Mouse (Mus musculus) hindbrain, embryonic 15.5 days (tissue): Measurements from ENCODE around the gene BC035044. TPM values are rescaled to one million over a fixed set of nuclear protein-coding genes. Genes with fewer than 3 reads are reported as not detected.

Source experiments
- ATAC-seq: fragments of 200-750 bp; cut with Nextera tagmentation; 2 replicates; pipeline ENCODE4 v1.8.0; 2017; ENCODE audit warnings: low read depth, moderate number of reproducible peaks, moderate TSS enrichment; ENCODE audit not compliant: low FRiP score
- H3K27ac ChIP-seq: fragments of 300-500 bp; sonication (generic); replicated peaks from 2 replicates; pipeline ENCODE4 v1.5.1; 2015; ENCODE audit warnings: mild to moderate bottlenecking, inconsistent platforms
- H3K27me3 ChIP-seq: fragments of 300-500 bp; sonication (generic); 2 replicates; pipeline ENCODE4 v1.6.1; 2015; ENCODE audit warnings: control low read depth, inconsistent platforms
- H3K36me3 ChIP-seq: fragments of 300-500 bp; sonication (generic); 2 replicates; pipeline ENCODE4 v1.6.1; 2015; ENCODE audit warnings: control low read depth, inconsistent platforms
- H3K4me1 ChIP-seq: fragments of 300-500 bp; sonication (generic); replicated peaks from 2 replicates; pipeline ENCODE4 v1.6.1; 2015; ENCODE audit warnings: control low read depth, inconsistent platforms
- H3K4me2 ChIP-seq: fragments of 300-500 bp; sonication (generic); 2 replicates; pipeline ENCODE4 v1.6.1; 2015; ENCODE audit warnings: moderate library complexity, mild to moderate bottlenecking, inconsistent platforms
- H3K4me3 ChIP-seq: fragments of 300-500 bp; sonication (generic); 2 replicates; pipeline ENCODE4 v1.5.1; 2015; ENCODE audit warnings: mild to moderate bottlenecking, inconsistent platforms
- H3K9ac ChIP-seq: fragments of 300-500 bp; sonication (generic); 2 replicates; pipeline ENCODE4 v1.6.1; 2015; ENCODE audit warnings: inconsistent platforms
- H3K9me3 ChIP-seq: fragments of 300-500 bp; sonication (generic); 2 replicates; pipeline ENCODE4 v1.6.1; 2016; ENCODE audit warnings: control low read depth, inconsistent platforms
- WGBS: fragments of 180-500 bp; shearing (Covaris S2); methylation state at CpG from one replicate; pipeline ENCODE4 v1.1.7; 2015; 5-methylcytosine and 5-hydroxymethylcytosine counted together
- polyA plus RNA-seq: library from polyadenylated mRNA; unstranded; fragments of >200 nt; fragmentation: Nextera tagmentation; extraction: Ambion mirVana; gene quantifications from 2 replicates; pipeline ENCODE4 v1.2.1, GENCODE M21; 2015

BC035044 gene
- polyA plus RNA-seq, 1 experiment from 2014 or later, result 0.38 TPM

GRCm38 (mm10) chr6:128838342-128839265, 52.3 kb downstream of the BC035044 start:
- peak; percentile 69 for ATAC-seq
- Histone ChIP-seq H3K9ac (peak overlapping the region; percentile 75), H3K4me1 (peaks cover 28% of the 10 kb centered on the region), H3K9me3 (no peaks in the 10 kb centered on the region), H3K27me3 (no peaks in the 10 kb centered on the region), H3K4me3 (peak overlapping the region; percentile 94), H3K4me2 (peak overlapping the region; percentile 84), H3K36me3 (no peaks in the 10 kb centered on the region), H3K27ac (peak overlapping the region; percentile 94)
- under 1% methylated on average over 49 of the region's 49 CpGs for WGBS

GRCm38 (mm10) chr6:128837454-128838341, 53.2 kb downstream of the BC035044 start:
- ATAC-seq, result peak; percentile 40
- Histone ChIP-seq H3K4me1 (peaks cover 28% of the 10 kb centered on the region), H3K27ac (peak overlapping the region; percentile 94), H3K9me3 (no peaks in the 10 kb centered on the region), H3K4me2 (peak overlapping the region; percentile 84), H3K36me3 (no peaks in the 10 kb centered on the region), H3K4me3 (peak overlapping the region; percentile 94), H3K27me3 (no peaks in the 10 kb centered on the region), H3K9ac (peak overlapping the region; percentile 60)
- 1% methylated on average over 14 of the region's 14 CpGs for WGBS

GRCm38 (mm10) chr6:128836955-128837334, 54.0 kb downstream of the BC035044 start:
- no peaks in the 10 kb centered on the region for H3K36me3 ChIP-seq
- peak overlapping the region; percentile 94 for H3K4me3 ChIP-seq
- peaks cover 24% of the 10 kb centered on the region for H3K4me1 ChIP-seq
- no peak for ATAC-seq
- H3K9me3 ChIP-seq, result no peaks in the 10 kb centered on the region
- H3K9ac ChIP-seq, result peak overlapping the region; percentile 60; the same call in 1 of the 2 replicates
- peak overlapping the region; percentile 94 for H3K27ac ChIP-seq
- peak overlapping the region; percentile 84 for H3K4me2 ChIP-seq
- H3K27me3 ChIP-seq, result no peaks in the 10 kb centered on the region
- 82% methylated on average over 6 of the region's 6 CpGs for WGBS

- 66% methylated on average over 8 of the region's 8 CpGs for WGBS
- ATAC-seq, result no peak
- Histone ChIP-seq H3K4me3 (no peak overlapping the region), H3K36me3 (no peaks in the 10 kb centered on the region), H3K4me1 (peaks cover 19% of the 10 kb centered on the region), H3K9me3 (no peaks in the 10 kb centered on the region), H3K27me3 (no peaks in the 10 kb centered on the region), H3K27ac (no peak overlapping the region), H3K4me2 (peak overlapping the region; percentile 84; the same call in 1 of the 2 replicates), H3K9ac (no peak overlapping the region)
These were observed 54.6 kb downstream of the BC035044 start for GRCm38 (mm10) chr6:128836191-128836954.

GRCm38 (mm10) chr6:128835571-128835970, 55.4 kb downstream of the BC035044 start:
- no peak overlapping the region for H3K4me2 ChIP-seq
- WGBS, result 86% methylated on average over 4 of the region's 4 CpGs
- H3K9me3 ChIP-seq, result no peaks in the 10 kb centered on the region
- H3K4me3 ChIP-seq, result no peak overlapping the region
- H3K4me1 ChIP-seq, result peaks cover 19% of the 10 kb centered on the region
- no peaks in the 10 kb centered on the region for H3K27me3 ChIP-seq
- H3K36me3 ChIP-seq, result no peaks in the 10 kb centered on the region
- no peak overlapping the region for H3K9ac ChIP-seq
- no peak overlapping the region for H3K27ac ChIP-seq
- ATAC-seq, result no peak

GRCm38 (mm10) chr6:128833046-128833445, 57.9 kb downstream of the BC035044 start:
- WGBS, result 85% methylated on average over 10 of the region's 10 CpGs
- ATAC-seq, result no peak
- peaks cover 9% of the 10 kb centered on the region for H3K4me1 ChIP-seq

GRCm38 (mm10) chr6:128829837-128830236, 61.1 kb downstream of the BC035044 start:
- no peak overlapping the region for H3K27ac ChIP-seq
- H3K27me3 ChIP-seq, result no peaks in the 10 kb centered on the region
- H3K4me3 ChIP-seq, result no peak overlapping the region
- no peak for ATAC-seq
- no peak overlapping the region for H3K9ac ChIP-seq
- no peaks in the 10 kb centered on the region for H3K36me3 ChIP-seq
- no peaks in the 10 kb centered on the region for H3K9me3 ChIP-seq
- H3K4me1 ChIP-seq, result no peaks in the 10 kb centered on the region
- no peak overlapping the region for H3K4me2 ChIP-seq
- WGBS, result 72% methylated on average over 4 of the region's 4 CpGs

More at GRCm38 (mm10) chr6:128833046-128833445, 57.9 kb downstream of the BC035044 start:
- no peak overlapping the region for H3K4me2 ChIP-seq
- no peaks in the 10 kb centered on the region for H3K36me3 ChIP-seq
- H3K27me3 ChIP-seq, result no peaks in the 10 kb centered on the region
- H3K9me3 ChIP-seq, result no peaks in the 10 kb centered on the region
- H3K9ac ChIP-seq, result no peak overlapping the region
- H3K4me3 ChIP-seq, result no peak overlapping the region
- H3K27ac ChIP-seq, result no peak overlapping the region

- H3K27me3 ChIP-seq, result no peaks in the 10 kb centered on the region
- no peak overlapping the region for H3K9ac ChIP-seq
- H3K36me3 ChIP-seq, result no peaks in the 10 kb centered on the region
- ATAC-seq, result no peak
- H3K4me3 ChIP-seq, result no peak overlapping the region
- H3K27ac ChIP-seq, result no peak overlapping the region
- 88% methylated on average over 3 of the region's 3 CpGs for WGBS
- no peaks in the 10 kb centered on the region for H3K9me3 ChIP-seq
- H3K4me1 ChIP-seq, result no peaks in the 10 kb centered on the region
- H3K4me2 ChIP-seq, result no peak overlapping the region
These were observed 64.1 kb downstream of the BC035044 start for GRCm38 (mm10) chr6:128826781-128827180.

GRCm38 (mm10) chr6:128826132-128826531, 64.8 kb downstream of the BC035044 start, which contains the start of the genes Gm44511 and Klrb1b:
Gene Gm44511, minus strand, starts transcription at chr6:128826315.
Gene Klrb1b, minus strand, starts transcription at chr6:128826331.
- Histone ChIP-seq H3K4me2 (no peak within 1 kb of the TSS), H3K4me1 (no peaks in the 10 kb centered on the region), H3K36me3 (no peaks in the 10 kb centered on the region), H3K9me3 (no peaks in the 10 kb centered on the region), H3K9ac (no peak within 1 kb of the TSS), H3K27ac (no peak within 1 kb of the TSS), H3K4me3 (no peak within 1 kb of the TSS), H3K27me3 (no peaks in the 10 kb centered on the region)
- 87% methylated on average over 6 of the region's 6 CpGs for WGBS
- ATAC-seq, result no peak

GRCm38 (mm10) chr6:128818083-128818802, 72.7 kb downstream of the BC035044 start:
- Histone ChIP-seq H3K27ac (no peak overlapping the region), H3K36me3 (no peaks in the 10 kb centered on the region), H3K27me3 (no peaks in the 10 kb centered on the region), H3K4me1 (no peaks in the 10 kb centered on the region), H3K4me2 (no peak overlapping the region), H3K9me3 (no peaks in the 10 kb centered on the region), H3K4me3 (no peak overlapping the region), H3K9ac (no peak overlapping the region)
- ATAC-seq, result no peak
- WGBS, result 75% methylated on average over 4 of the region's 4 CpGs

- Histone ChIP-seq H3K36me3 (no peaks in the 10 kb centered on the region), H3K4me2 (no peak overlapping the region), H3K27ac (no peak overlapping the region), H3K4me1 (no peaks in the 10 kb centered on the region), H3K9ac (no peak overlapping the region), H3K4me3 (no peak overlapping the region), H3K27me3 (no peaks in the 10 kb centered on the region), H3K9me3 (no peaks in the 10 kb centered on the region)
- no peak for ATAC-seq
- 91% methylated on average over 5 of the region's 5 CpGs for WGBS
These were observed 82.4 kb downstream of the BC035044 start for GRCm38 (mm10) chr6:128808532-128808931.
